Mouse (Mus musculus): Measurements from ENCODE around the gene Kmt5c. TPM values are rescaled to one million over a fixed set of nuclear protein-coding genes. Genes with fewer than 3 reads are reported as not detected.
A peak's percentile ranks its signal among the peaks of the same experiment; 100 is the strongest.

The Kmt5c gene
- polyA plus RNA-seq, 1 experiment = 224 TPM

DNA sequence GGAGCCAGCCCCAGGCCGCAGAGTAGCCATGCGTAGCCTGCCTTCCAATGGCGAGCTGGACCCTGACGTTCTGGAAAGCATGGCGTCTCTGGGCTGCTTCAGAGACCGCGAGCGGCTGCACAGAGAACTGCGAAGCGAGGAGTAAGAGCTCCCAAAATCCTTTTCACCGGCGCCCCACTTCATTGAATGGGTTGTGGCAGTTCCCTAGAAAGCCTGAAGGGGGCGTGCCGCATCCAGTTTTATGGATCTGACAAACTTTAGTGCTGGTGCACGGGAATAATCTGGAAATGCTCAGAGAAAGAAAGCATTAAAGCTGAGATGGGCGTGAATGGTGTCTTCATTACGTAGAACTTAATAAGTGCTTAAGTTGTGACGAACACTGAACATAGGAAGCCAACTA, 34.8 kb upstream of the Kmt5c start:
- DNase-seq = no peak
- Histone ChIP-seq H3K36me3 (ENCODE audit: control insufficient read depth, insufficient read depth, low read length) (no peaks in the 10 kb centered on the region), H3K4me3 (ENCODE audit: control insufficient read depth, insufficient read depth, low read length) (no peak overlapping the region), H3K27me3 (ENCODE audit: control insufficient read depth, insufficient read depth, low read length) (no peaks in the 10 kb centered on the region), H3K27ac (ENCODE audit: control insufficient read depth, insufficient read depth, low read length) (no peak overlapping the region), H3K4me1 (replicated peaks; ENCODE audit: control insufficient read depth, insufficient read depth, low read length) (no peaks in the 10 kb centered on the region)
- TF ChIP-seq POLR2A (IDR thresholded peaks at IDR 0.05; ENCODE audit: control insufficient read depth, extremely low read depth, insufficient read depth, low read length, poor library complexity) (no peak), CTCF (IDR thresholded peaks at IDR 0.05; ENCODE audit: borderline replicate concordance, control insufficient read depth, extremely low read depth, insufficient read depth, low read length, poor library complexity) (peak; percentile 44; the same call in 1 of the 2 replicates)
- WGBS = 43% methylated on average over 18 of the region's 18 CpGs

GRCm38 (mm10) chr7:4712594-4712993, 27.3 kb upstream of the Kmt5c start:
- no peak overlapping the region for H3K4me3 ChIP-seq (ENCODE audit: control insufficient read depth, insufficient read depth, low read length)

DNA sequence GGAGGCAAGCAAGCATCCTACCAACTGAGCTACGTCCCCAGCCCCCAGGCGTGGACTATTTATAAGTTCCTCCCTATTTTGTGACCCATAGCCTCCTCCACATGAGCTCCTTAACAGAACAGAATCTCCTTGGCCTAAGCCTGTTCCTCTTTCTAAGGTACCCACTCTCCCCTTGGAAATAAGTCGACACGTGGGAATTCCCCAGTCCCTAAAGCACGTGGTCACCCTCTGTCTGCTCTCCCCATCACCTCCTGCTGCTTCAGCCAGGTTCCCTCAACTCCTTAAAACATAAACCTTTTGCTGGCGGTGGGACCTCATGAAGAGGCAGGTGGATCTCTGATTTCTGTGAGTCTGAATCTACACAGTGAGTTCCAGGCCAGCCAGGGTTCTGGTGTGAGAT, 23.0 kb upstream of the Kmt5c start:
- Histone ChIP-seq H3K36me3 (ENCODE audit: control insufficient read depth, insufficient read depth, low read length) (no peaks in the 10 kb centered on the region), H3K4me3 (ENCODE audit: control insufficient read depth, insufficient read depth, low read length) (no peak overlapping the region), H3K27me3 (ENCODE audit: control insufficient read depth, insufficient read depth, low read length) (no peaks in the 10 kb centered on the region), H3K4me1 (replicated peaks; ENCODE audit: control insufficient read depth, insufficient read depth, low read length) (no peaks in the 10 kb centered on the region), H3K27ac (ENCODE audit: control insufficient read depth, insufficient read depth, low read length) (no peak overlapping the region)
- WGBS = 83% methylated on average over 6 of the region's 6 CpGs
- DNase-seq = no peak
- TF ChIP-seq POLR2A (IDR thresholded peaks at IDR 0.05; ENCODE audit: control insufficient read depth, extremely low read depth, insufficient read depth, low read length, poor library complexity) (no peak), CTCF (IDR thresholded peaks at IDR 0.05; ENCODE audit: borderline replicate concordance, control insufficient read depth, extremely low read depth, insufficient read depth, low read length, poor library complexity) (no peak)

More at GRCm38 (mm10) chr7:4712594-4712993, 27.3 kb upstream of the Kmt5c start:
- H3K27me3 ChIP-seq (ENCODE audit: control insufficient read depth, insufficient read depth, low read length) = no peaks in the 10 kb centered on the region
- H3K27ac ChIP-seq (ENCODE audit: control insufficient read depth, insufficient read depth, low read length) = no peak overlapping the region
- no peaks in the 10 kb centered on the region for H3K36me3 ChIP-seq (ENCODE audit: control insufficient read depth, insufficient read depth, low read length)
- 91% methylated on average over 3 of the region's 3 CpGs for WGBS
- H3K4me1 ChIP-seq (replicated peaks; ENCODE audit: control insufficient read depth, insufficient read depth, low read length) = no peaks in the 10 kb centered on the region
- no peak for TF ChIP-seq CTCF (IDR thresholded peaks at IDR 0.05; ENCODE audit: borderline replicate concordance, control insufficient read depth, extremely low read depth, insufficient read depth, low read length, poor library complexity)
- no peak for TF ChIP-seq POLR2A (IDR thresholded peaks at IDR 0.05; ENCODE audit: control insufficient read depth, extremely low read depth, insufficient read depth, low read length, poor library complexity)
- no peak for DNase-seq

DNA sequence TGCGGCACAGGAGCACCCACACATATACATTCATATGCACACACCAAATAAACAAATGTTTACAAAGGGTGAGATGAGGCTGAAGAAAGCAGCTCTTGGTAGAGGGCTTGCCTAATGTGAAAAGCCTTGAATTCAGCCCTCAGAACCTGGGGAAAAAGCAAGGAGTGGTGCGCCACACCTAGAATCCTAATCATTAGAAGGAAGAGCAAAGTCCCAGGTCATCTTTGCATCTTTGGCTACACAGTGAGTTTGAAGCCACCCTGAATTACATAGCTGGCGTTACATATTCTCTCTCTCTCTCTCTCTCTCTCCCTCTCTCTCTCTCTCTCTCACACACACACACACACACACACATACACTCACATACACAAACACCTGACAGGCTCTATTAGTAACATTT, 20.6 kb upstream of the Kmt5c start:
- no peak for DNase-seq
- Histone ChIP-seq H3K4me1 (replicated peaks; ENCODE audit: control insufficient read depth, insufficient read depth, low read length) (peaks cover 7% of the 10 kb centered on the region), H3K27me3 (ENCODE audit: control insufficient read depth, insufficient read depth, low read length) (no peaks in the 10 kb centered on the region), H3K4me3 (ENCODE audit: control insufficient read depth, insufficient read depth, low read length) (no peak overlapping the region), H3K36me3 (ENCODE audit: control insufficient read depth, insufficient read depth, low read length) (no peaks in the 10 kb centered on the region), H3K27ac (ENCODE audit: control insufficient read depth, insufficient read depth, low read length) (no peak overlapping the region)
- WGBS = 100% methylated on average over 3 of the region's 3 CpGs
- TF ChIP-seq CTCF (IDR thresholded peaks at IDR 0.05; ENCODE audit: borderline replicate concordance, control insufficient read depth, extremely low read depth, insufficient read depth, low read length, poor library complexity) (no peak), POLR2A (IDR thresholded peaks at IDR 0.05; ENCODE audit: control insufficient read depth, extremely low read depth, insufficient read depth, low read length, poor library complexity) (no peak)

DNA sequence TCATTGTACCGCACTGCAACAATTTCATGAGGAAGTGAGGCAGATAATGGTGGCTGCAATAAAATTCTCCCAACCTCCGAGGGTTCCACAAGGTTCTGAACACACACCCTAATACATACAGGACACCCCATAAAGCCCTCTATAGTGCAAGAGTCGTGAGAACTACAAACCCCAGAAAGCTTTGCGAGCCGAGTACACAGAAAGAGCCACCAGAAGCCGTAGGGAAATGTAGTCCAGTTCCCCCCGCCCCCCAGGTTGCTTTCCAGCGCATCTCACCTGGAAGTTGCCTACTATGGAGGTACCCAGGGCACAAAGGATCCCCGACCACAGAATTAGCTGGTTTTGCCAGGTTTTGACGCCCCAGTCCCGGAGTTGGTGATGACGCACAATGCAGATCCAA, 16.4 kb upstream of the Kmt5c start:
- TF ChIP-seq POLR2A (IDR thresholded peaks at IDR 0.05; ENCODE audit: control insufficient read depth, extremely low read depth, insufficient read depth, low read length, poor library complexity) = no peak
- no peak for TF ChIP-seq CTCF (IDR thresholded peaks at IDR 0.05; ENCODE audit: borderline replicate concordance, control insufficient read depth, extremely low read depth, insufficient read depth, low read length, poor library complexity)
- peak; percentile 27 for DNase-seq

DNA sequence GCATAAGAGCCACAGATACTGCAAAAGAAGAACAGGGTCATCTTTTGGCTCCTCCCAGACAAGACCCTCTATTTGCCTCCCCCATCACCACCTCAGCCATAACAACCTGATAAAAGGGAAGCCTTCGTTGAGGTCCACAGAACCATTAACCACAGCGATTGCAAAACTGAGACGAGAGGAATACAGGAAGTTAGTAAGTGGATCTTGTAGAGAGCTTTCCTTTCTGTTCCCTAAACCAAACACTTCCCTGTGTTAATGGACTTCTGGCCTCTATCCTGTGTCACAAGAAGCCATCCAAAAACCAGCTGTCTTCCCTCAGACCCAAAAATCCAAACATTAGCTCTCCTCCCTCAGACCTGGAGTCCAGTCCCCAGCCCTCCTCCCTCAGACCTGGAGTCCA, 15.6 kb upstream of the Kmt5c start:
- Histone ChIP-seq H3K4me3 (ENCODE audit: control insufficient read depth, insufficient read depth, low read length) (no peak overlapping the region), H3K27ac (ENCODE audit: control insufficient read depth, insufficient read depth, low read length) (no peak overlapping the region), H3K4me1 (replicated peaks; ENCODE audit: control insufficient read depth, insufficient read depth, low read length) (peaks cover 14% of the 10 kb centered on the region), H3K27me3 (ENCODE audit: control insufficient read depth, insufficient read depth, low read length) (no peaks in the 10 kb centered on the region), H3K36me3 (ENCODE audit: control insufficient read depth, insufficient read depth, low read length) (no peaks in the 10 kb centered on the region)
- TF ChIP-seq POLR2A (IDR thresholded peaks at IDR 0.05; ENCODE audit: control insufficient read depth, extremely low read depth, insufficient read depth, low read length, poor library complexity) = no peak
- TF ChIP-seq CTCF (IDR thresholded peaks at IDR 0.05; ENCODE audit: borderline replicate concordance, control insufficient read depth, extremely low read depth, insufficient read depth, low read length, poor library complexity) = no peak
- WGBS = 9% methylated on average over 3 of the region's 3 CpGs
- DNase-seq = no peak

More for the DNA sequence above, 16.4 kb upstream of the Kmt5c start:
- Histone ChIP-seq H3K27me3 (ENCODE audit: control insufficient read depth, insufficient read depth, low read length) (no peaks in the 10 kb centered on the region), H3K4me1 (replicated peaks; ENCODE audit: control insufficient read depth, insufficient read depth, low read length) (peaks cover 14% of the 10 kb centered on the region), H3K4me3 (ENCODE audit: control insufficient read depth, insufficient read depth, low read length) (peak overlapping the region; percentile 32), H3K27ac (ENCODE audit: control insufficient read depth, insufficient read depth, low read length) (no peak overlapping the region), H3K36me3 (ENCODE audit: control insufficient read depth, insufficient read depth, low read length) (no peaks in the 10 kb centered on the region)
- WGBS = 46% methylated on average over 12 of the region's 12 CpGs

GRCm38 (mm10) chr7:4725169-4725568, 14.7 kb upstream of the Kmt5c start, which contains the start of gene Tmem150b:
Gene Tmem150b, minus strand, starts transcription at chr7:4725249.
- Histone ChIP-seq H3K4me3 (ENCODE audit: control insufficient read depth, insufficient read depth, low read length) (no peak within 1 kb of the TSS), H3K4me1 (replicated peaks; ENCODE audit: control insufficient read depth, insufficient read depth, low read length) (peaks cover 14% of the 10 kb centered on the region), H3K27me3 (ENCODE audit: control insufficient read depth, insufficient read depth, low read length) (no peaks in the 10 kb centered on the region), H3K36me3 (ENCODE audit: control insufficient read depth, insufficient read depth, low read length) (no peaks in the 10 kb centered on the region), H3K27ac (ENCODE audit: control insufficient read depth, insufficient read depth, low read length) (peak within 1 kb of the TSS; percentile 29; the same call in 1 of the 2 replicates)
- TF ChIP-seq CTCF (IDR thresholded peaks at IDR 0.05; ENCODE audit: borderline replicate concordance, control insufficient read depth, extremely low read depth, insufficient read depth, low read length, poor library complexity) = no peak
- TF ChIP-seq POLR2A (IDR thresholded peaks at IDR 0.05; ENCODE audit: control insufficient read depth, extremely low read depth, insufficient read depth, low read length, poor library complexity) = no peak
- 6% methylated on average over 7 of the region's 7 CpGs for WGBS
- no peak for DNase-seq

Data from thymus, adult 2 months (tissue).